Mouse (Mus musculus) hematopoietic stem cell, adult 5-6 weeks (primary cell): ENCODE data around the gene Eipr1. TPM values are rescaled to one million over a fixed set of nuclear protein-coding genes. Genes with fewer than 3 reads are reported as not detected.
A peak's percentile ranks its signal among the peaks of the same experiment; 100 is the strongest.
"Not testable (repeated sequence)": the region's sequence is repeated elsewhere in the genome, so short reads cannot be mapped to it uniquely, and the experiment has no call there.

Experiments
- ATAC-seq, 2 experiments: fragments of 125-278 bp in 1 of 2; replicated peaks in 1 of 2; 2 replicates each; pipeline ENCODE4 v1.8.0; 2016 to 2017; ENCODE audit warnings: inconsistent platforms in 2 of 2, mild to moderate bottlenecking in 2 of 2, moderate number of reproducible peaks in 2 of 2, low read depth in 1 of 2, moderate TSS enrichment in 1 of 2; ENCODE audit not compliant: low FRiP score in 2 of 2, poor library complexity in 2 of 2, severe bottlenecking in 2 of 2, insufficient read depth in 1 of 2, low TSS enrichment in 1 of 2
- total RNA-seq: library from RNA; stranded (forward); fragments of 172-1452, 232-1000 nt; gene quantifications from 2 replicates; pipeline ENCODE4 v1.2.3, GENCODE M21; 2017

Gene Eipr1
- total RNA-seq, result 18.7 and 25.6 TPM in 2 replicates

DNA sequence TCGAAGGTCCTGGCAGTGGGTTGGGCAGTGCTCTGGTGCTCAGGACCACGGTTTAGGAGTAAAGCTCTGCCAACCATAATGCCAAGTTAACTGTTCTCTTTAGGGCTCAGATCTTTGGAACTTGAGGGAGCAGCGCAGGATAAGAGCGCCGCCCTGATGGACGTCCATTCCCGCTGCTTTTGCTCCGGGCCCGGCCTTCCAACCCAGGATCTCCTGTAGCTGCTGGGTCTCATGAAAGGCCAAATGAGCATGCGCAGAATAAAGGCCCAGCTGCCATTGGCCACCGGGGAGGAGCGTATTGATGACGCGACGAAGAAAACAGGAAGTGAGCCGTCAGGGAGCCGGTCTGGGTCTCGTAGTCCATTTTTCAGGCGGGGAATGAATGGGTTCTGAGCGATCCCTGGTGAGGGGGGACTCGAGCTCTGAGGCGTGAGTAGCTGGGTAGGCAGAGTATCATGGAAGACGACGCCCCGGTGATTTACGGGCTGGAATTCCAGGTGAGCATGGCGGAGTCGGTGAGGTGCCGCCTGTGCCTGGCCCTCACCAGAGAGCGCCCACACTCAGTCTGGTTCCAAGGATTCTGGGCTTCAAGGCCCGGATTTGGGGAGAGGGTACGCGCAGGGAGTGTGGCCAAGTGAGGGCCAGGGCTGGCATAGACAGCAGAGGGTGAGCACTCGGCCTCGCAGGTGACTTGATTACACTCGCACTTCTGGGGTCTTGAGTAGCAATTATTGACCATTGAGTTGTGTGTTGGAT, at the start of gene Eipr1:
Gene Eipr1, plus strand, starts transcription at position 296 of the 756 bp plus-strand sequence.
- ATAC-seq, result peak; percentile 90 to 94

- ATAC-seq, result no peak
Measured at GRCm38 (mm10) chr12:28704381-28704780, 47.2 kb upstream of the Eipr1 start.

GRCm38 (mm10) chr12:28705204-28705603, 46.4 kb upstream of the Eipr1 start:
- no peak for ATAC-seq

DNA sequence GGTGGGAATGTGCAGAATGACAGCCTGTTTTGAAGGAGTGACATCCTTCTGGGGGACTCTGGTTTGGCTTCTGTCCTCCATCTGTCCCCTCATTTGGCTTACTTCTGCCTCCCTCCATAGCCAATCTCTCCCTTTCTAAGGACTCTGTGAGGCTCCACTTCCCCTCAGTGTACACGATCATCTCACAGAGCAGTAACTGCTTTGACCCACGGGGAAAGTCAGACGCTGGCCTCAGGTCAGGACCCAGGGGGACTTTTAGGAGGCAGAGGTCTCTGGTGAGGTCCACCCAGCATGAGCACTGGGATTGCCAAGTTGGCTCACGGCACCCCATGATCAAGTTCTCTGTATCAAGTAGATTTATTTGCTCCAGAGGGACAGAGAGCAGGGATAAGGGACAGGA, 43.4 kb upstream of the Eipr1 start:
- ATAC-seq, result no peak

GRCm38 (mm10) chr12:28710566-28711185, 40.9 kb upstream of the Eipr1 start:
- ATAC-seq, result no peak

- ATAC-seq, result no peak
Measured at GRCm38 (mm10) chr12:28714822-28715632, 36.6 kb upstream of the Eipr1 start.

DNA sequence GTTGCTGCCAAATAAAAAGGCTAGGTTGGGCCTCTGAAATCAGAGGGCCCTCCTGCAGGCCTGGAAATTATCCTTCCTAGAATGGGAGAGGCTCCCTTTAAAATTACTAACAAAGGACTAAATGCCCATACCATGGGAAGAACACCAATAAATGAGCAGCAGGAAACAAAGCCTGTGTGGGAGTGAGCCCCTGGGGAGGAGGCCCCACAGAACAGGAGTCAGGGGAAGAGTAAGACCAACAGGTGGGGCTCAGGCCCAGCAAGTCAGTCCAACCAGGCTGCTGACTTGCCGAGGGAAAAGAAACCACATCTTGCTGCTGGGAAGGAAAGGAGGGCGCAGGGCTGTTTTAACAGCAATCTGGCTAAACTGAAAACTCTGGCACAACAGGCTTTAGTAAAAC, 34.5 kb upstream of the Eipr1 start:
- no peak for ATAC-seq

DNA sequence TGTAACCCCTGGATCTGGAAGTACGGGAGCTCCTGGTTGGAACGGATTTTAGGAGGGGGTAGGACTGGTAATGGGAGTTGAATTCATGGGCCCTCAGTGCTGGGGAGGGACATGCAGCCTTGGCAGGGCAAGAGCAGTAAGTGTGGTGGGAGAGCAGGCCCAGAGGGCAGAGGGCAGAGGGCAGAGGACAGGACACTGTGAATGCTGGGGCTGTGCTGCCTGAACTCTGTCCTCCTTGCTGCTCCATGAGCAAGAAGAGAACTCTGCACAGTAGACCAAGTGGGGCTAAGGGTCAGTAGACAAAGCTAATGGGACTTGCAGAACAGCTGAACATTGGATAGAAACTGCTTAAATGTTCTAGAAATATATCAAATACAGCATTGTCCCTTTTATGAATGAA, 33.5 kb upstream of the Eipr1 start:
- no peak for ATAC-seq

DNA sequence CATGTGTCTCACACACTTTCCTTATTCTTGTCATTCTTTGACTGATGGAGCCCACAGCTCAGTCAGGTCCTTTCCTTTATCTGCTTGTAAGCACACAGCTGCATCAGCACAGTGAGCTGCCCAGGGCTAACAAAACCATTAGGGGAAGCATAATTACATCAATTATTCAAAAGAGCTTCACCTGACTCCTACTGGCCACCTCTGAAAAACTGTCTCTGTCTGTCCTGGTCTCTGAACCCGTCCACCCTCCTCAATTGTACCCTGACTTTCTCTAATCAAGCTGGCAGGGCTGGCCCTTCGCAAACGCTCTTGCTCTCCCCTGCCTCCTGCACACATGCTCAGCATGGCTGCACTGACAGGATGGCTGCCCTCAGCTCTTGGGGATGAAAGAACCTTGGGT, 27.2 kb upstream of the Eipr1 start:
- no peak for ATAC-seq

- ATAC-seq, result no peak
Measured at GRCm38 (mm10) chr12:28726204-28726603, 25.4 kb upstream of the Eipr1 start.

DNA sequence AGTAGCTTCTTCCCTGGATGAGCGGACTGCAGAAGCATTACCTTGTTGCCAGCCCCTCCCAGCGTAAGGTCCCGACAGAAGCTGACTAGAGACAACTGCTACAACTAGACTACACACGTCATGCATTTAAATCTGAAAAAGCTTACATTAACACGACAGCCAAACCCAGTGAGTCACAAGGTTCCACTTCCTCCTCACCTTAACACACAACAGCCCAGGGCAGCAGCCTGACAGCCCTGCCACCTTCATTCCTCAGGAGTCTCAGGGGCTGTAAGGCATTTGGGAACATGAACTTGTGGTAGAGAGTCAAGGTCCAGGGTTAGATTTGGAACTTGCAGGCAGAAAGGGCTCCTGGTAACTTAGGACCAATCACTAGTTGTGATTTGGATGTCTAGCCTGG, 24.5 kb upstream of the Eipr1 start:
- 0 out of 4 replicates have a peak, but pooled peaks of 1 of the 2 experiments have one; percentile 32 for ATAC-seq

DNA sequence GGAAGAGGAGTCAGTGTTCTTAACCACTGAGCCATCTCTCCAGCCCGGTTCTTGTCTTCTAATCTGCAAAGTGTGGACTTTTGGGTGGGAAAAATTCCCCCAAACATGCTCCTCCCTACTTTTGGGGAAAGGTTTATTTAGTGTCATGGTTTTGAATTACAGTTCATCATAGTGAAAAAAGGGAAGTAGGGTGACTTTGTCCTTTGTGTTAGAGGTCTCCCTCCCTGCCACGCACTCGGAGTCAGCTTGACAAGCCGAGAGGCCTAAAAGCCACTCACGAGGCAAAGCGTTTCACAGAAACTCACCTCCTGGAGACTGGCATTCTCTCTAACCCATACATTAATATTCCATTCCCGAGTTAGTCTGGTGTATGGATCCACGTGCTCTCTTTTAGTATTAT, 19.0 kb upstream of the Eipr1 start:
- ATAC-seq, result peak; percentile 71 to 84

DNA sequence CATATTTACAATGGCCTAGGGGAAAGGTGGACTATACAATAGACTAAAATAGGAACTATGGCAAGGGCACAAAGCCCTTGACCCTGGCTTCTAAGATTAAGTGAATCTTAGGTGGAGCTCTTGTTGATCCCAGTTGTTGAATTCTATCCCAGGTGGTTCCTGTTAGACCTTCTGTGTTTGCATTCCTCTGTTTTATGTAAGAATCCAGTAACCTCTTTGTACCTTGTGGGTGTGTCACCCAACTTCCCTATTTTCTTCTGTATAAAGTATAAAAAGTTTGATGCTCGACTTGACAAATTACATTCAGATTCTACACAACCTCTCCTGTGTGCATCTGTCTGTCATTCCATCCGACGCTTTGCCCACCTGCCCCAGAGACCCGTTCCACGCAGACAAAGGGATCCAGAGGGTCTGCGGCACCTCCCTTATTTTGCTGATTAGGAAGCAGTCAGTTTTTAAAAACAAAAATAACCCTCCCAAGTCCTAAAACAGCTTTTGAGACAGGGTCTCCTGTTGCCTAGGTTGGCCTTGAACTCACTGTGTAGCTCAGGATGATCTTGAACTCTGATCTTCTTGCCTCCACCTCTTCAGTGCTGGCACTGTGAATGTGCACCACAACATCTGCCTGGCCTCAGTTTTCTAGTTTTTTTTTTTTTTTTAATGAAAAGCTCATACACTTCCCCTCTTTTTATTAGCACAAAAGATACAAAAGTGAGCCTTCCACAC, 17.9 kb upstream of the Eipr1 start:
- ATAC-seq, result not testable (repeated sequence)

DNA sequence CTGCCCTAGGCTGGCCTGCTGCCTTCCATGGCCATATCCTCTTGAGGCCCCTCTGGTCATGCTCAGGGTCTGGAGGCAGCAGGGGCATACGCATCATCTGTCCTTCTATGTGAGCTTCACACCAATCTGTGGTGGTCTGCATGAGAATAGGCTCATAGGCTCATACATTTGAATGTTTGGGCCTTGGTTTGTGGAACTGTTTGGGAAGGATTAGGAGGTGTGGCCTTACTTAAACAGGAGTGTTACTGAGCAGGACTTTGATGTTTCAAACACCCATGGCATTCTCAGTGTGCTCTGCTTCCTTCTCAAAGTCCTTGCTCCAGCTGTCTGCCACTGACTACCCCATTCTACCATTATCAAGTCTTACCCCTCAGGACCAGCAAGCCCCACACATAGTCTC, 17.3 kb upstream of the Eipr1 start:
- ATAC-seq, result no peak

DNA sequence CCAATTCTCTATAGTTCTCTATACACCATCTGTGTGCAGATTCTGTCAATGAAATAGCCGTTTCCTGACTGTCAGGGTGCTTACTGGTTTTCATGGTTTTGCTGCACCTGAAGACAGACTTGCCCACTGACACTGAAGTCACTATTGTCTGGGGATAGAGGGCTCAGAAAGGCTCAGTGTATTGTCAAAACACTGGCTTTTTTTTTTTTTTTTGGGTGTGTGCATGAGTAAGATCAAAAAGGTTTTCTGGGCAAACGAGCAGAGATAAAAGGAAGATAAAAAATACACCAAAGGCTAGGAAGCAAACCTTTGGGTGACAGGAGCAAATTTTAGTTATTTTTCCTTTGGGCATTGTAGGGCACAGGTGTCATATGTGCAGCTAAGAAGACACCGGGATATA, 16.3 kb upstream of the Eipr1 start:
- no peak for ATAC-seq

- ATAC-seq, result no peak
Measured at GRCm38 (mm10) chr12:28743328-28743727, 8.3 kb upstream of the Eipr1 start.

GRCm38 (mm10) chr12:28750021-28750633, 1.5 kb upstream of the Eipr1 start, which contains the start of gene Trappc12:
Trappc12 (minus strand) TSS chr12:28750472.
- peak; percentile 79 to 86 for ATAC-seq
